Mouse (Mus musculus): ENCODE data around the gene Phpt1. TPM values are rescaled to one million over a fixed set of nuclear protein-coding genes. Genes with fewer than 3 reads are reported as not detected.

Gene Phpt1
- polyA plus RNA-seq, 1 experiment = 4.7 TPM

GRCm38 (mm10) chr2:25534178-25534865 is 40.7 kb downstream of the Phpt1 start:
- H3K36me3 ChIP-seq (replicated peaks; ENCODE audit: low read length) = peaks cover 93% of the 10 kb centered on the region
- no peaks in the 10 kb centered on the region for H3K9me3 ChIP-seq
- H3K4me1 ChIP-seq = peaks cover 10% of the 10 kb centered on the region
- no peaks in the 10 kb centered on the region for H3K27me3 ChIP-seq (replicated peaks)
- no peak overlapping the region for H3K4me3 ChIP-seq (replicated peaks)
- TF ChIP-seq FLI1 (IDR thresholded peaks at IDR 0.05; ENCODE audit: low read length) = no peak
- no peak for TF ChIP-seq GATA1 (IDR thresholded peaks at IDR 0.05; ENCODE audit: borderline replicate concordance, low read length)

GRCm38 (mm10) chr2:25533707-25534106 is 41.3 kb downstream of the Phpt1 start:
- H3K4me3 ChIP-seq (replicated peaks) = no peak overlapping the region
- H3K4me1 ChIP-seq = peaks cover 10% of the 10 kb centered on the region
- no peak for TF ChIP-seq FLI1 (IDR thresholded peaks at IDR 0.05; ENCODE audit: low read length)
- no peak for TF ChIP-seq GATA1 (IDR thresholded peaks at IDR 0.05; ENCODE audit: borderline replicate concordance, low read length)
- H3K36me3 ChIP-seq (replicated peaks; ENCODE audit: low read length) = peaks cover 93% of the 10 kb centered on the region
- no peaks in the 10 kb centered on the region for H3K27me3 ChIP-seq (replicated peaks)
- no peaks in the 10 kb centered on the region for H3K9me3 ChIP-seq

GRCm38 (mm10) chr2:25526510-25527302 is 48.3 kb downstream of the Phpt1 start:
- Histone ChIP-seq H3K4me1 (no peaks in the 10 kb centered on the region), H3K27me3 (replicated peaks) (no peaks in the 10 kb centered on the region), H3K9me3 (no peaks in the 10 kb centered on the region), H3K4me3 (replicated peaks) (no peak overlapping the region), H3K36me3 (replicated peaks; ENCODE audit: low read length) (peaks cover 97% of the 10 kb centered on the region)
- TF ChIP-seq FLI1 (IDR thresholded peaks at IDR 0.05; ENCODE audit: low read length) = no peak

Other genes with a start within 250 kb of the Phpt1 start
- gene Man1b1, start 242.9 kb downstream of the Phpt1 start, polyA plus RNA-seq (2012; ENCODE audit: insufficient read depth, low replicate concordance) = 4.4 and 13.9 TPM in 2 replicates
- gene Dpp7, start 218.9 kb downstream of the Phpt1 start, polyA plus RNA-seq (2012; ENCODE audit: insufficient read depth, low replicate concordance) = 4.3 and 4.4 TPM in 2 replicates
- 12.1 and 13.3 TPM in 2 replicates for gene Uap1l1, start 209.5 kb downstream of the Phpt1 start, polyA plus RNA-seq (2012; ENCODE audit: insufficient read depth, low replicate concordance)
- gene Sapcd2, start 202.9 kb downstream of the Phpt1 start, polyA plus RNA-seq (2012; ENCODE audit: insufficient read depth, low replicate concordance) = 26.7 and 29.9 TPM in 2 replicates
- gene Entpd2, start 179.3 kb downstream of the Phpt1 start, polyA plus RNA-seq (2012; ENCODE audit: insufficient read depth, low replicate concordance) = 1.3 TPM in 1 of 2 replicates, not detected in the other
- 3.7 and 3.9 TPM in 2 replicates for gene Npdc1, start 175.9 kb downstream of the Phpt1 start, polyA plus RNA-seq (2012; ENCODE audit: insufficient read depth, low replicate concordance)
- 4.3 TPM in 1 of 2 replicates, not detected in the other for gene Fut7, start 152.0 kb downstream of the Phpt1 start, polyA plus RNA-seq (2012; ENCODE audit: insufficient read depth, low replicate concordance)
- gene Abca2, start 146.5 kb downstream of the Phpt1 start, polyA plus RNA-seq (2012; ENCODE audit: insufficient read depth, low replicate concordance) = 13.1 and 24.3 TPM in 2 replicates
- not detected in 2 replicates for gene Clic3, start 118.4 kb downstream of the Phpt1 start, polyA plus RNA-seq (2012; ENCODE audit: insufficient read depth, low replicate concordance)
- 51.1 and 52.3 TPM in 2 replicates for gene Paxx, start 114.1 kb downstream of the Phpt1 start, polyA plus RNA-seq (2012; ENCODE audit: insufficient read depth, low replicate concordance)
- gene Ptgds, start 105.2 kb downstream of the Phpt1 start, polyA plus RNA-seq (2012; ENCODE audit: insufficient read depth, low replicate concordance) = not detected in 2 replicates
- gene Lcn12, start 81.3 kb downstream of the Phpt1 start, polyA plus RNA-seq (2012; ENCODE audit: insufficient read depth, low replicate concordance) = not detected in 2 replicates
- gene Fbxw5, start 74.5 kb downstream of the Phpt1 start, polyA plus RNA-seq (2012; ENCODE audit: insufficient read depth, low replicate concordance) = 46.2 and 91.1 TPM in 2 replicates
- gene C8g, start 73.5 kb downstream of the Phpt1 start, polyA plus RNA-seq (2012; ENCODE audit: insufficient read depth, low replicate concordance) = 0.43 TPM in 1 of 2 replicates, not detected in the other
- 0.78 and 7.0 TPM in 2 replicates for gene Traf2, start 28.3 kb downstream of the Phpt1 start, polyA plus RNA-seq (2012; ENCODE audit: insufficient read depth, low replicate concordance)
- 316 and 1,404 TPM in 2 replicates for gene Edf1, start 17.4 kb downstream of the Phpt1 start, polyA plus RNA-seq (2012; ENCODE audit: insufficient read depth, low replicate concordance)
- gene Mamdc4, start 379 bp downstream of the Phpt1 start, polyA plus RNA-seq (2012; ENCODE audit: insufficient read depth, low replicate concordance) = 0.75 TPM in 1 of 2 replicates, not detected in the other
- 0.44 and 0.85 TPM in 2 replicates for gene Ajm1, start 6.5 kb upstream of the Phpt1 start, polyA plus RNA-seq (2012; ENCODE audit: insufficient read depth, low replicate concordance)
- gene Rabl6, start 33.3 kb upstream of the Phpt1 start, polyA plus RNA-seq (2012; ENCODE audit: insufficient read depth, low replicate concordance) = 36.6 and 58.2 TPM in 2 replicates
- 0.15 TPM in 1 of 2 replicates, not detected in the other for gene Ccdc183, start 42.5 kb upstream of the Phpt1 start, polyA plus RNA-seq (2012; ENCODE audit: insufficient read depth, low replicate concordance)
- 0.94 TPM in 1 of 2 replicates, not detected in the other for gene Tmem141, start 46.8 kb upstream of the Phpt1 start, polyA plus RNA-seq (2012; ENCODE audit: insufficient read depth, low replicate concordance)
- 0.49 TPM in 1 of 2 replicates, not detected in the other for gene Fcna, start 52.8 kb upstream of the Phpt1 start, polyA plus RNA-seq (2012; ENCODE audit: insufficient read depth, low replicate concordance)
- gene Lcn8, start 77.9 kb upstream of the Phpt1 start, polyA plus RNA-seq (2012; ENCODE audit: insufficient read depth, low replicate concordance) = not detected in 2 replicates
- not detected in 2 replicates for gene Lcn5, start 82.7 kb upstream of the Phpt1 start, polyA plus RNA-seq (2012; ENCODE audit: insufficient read depth, low replicate concordance)
- gene Lcn6, start 101.6 kb upstream of the Phpt1 start, polyA plus RNA-seq (2012; ENCODE audit: insufficient read depth, low replicate concordance) = not detected in 2 replicates
- not detected in 2 replicates for gene Lcn10, start 107.5 kb upstream of the Phpt1 start, polyA plus RNA-seq (2012; ENCODE audit: insufficient read depth, low replicate concordance)
- not detected in 2 replicates for gene Obp2a, start 124.8 kb upstream of the Phpt1 start, polyA plus RNA-seq (2012; ENCODE audit: insufficient read depth, low replicate concordance)
- 55.7 and 68.2 TPM in 2 replicates for gene Bmyc, start 131.5 kb upstream of the Phpt1 start, polyA plus RNA-seq (2012; ENCODE audit: insufficient read depth, low replicate concordance)
- gene Obp2b, start 161.8 kb upstream of the Phpt1 start, polyA plus RNA-seq (2012; ENCODE audit: insufficient read depth, low replicate concordance) = not detected in 2 replicates
- gene Lcn3, start 190.3 kb upstream of the Phpt1 start, polyA plus RNA-seq (2012; ENCODE audit: insufficient read depth, low replicate concordance) = not detected in 2 replicates
- not detected in 2 replicates for gene Lcn11, start 201.8 kb upstream of the Phpt1 start, polyA plus RNA-seq (2012; ENCODE audit: insufficient read depth, low replicate concordance)
- gene Gm13539, start 207.0 kb upstream of the Phpt1 start, polyA plus RNA-seq (2012; ENCODE audit: insufficient read depth, low replicate concordance) = not detected in 2 replicates
- gene Glt6d1, start 240.6 kb upstream of the Phpt1 start, polyA plus RNA-seq (2012; ENCODE audit: insufficient read depth, low replicate concordance) = not detected in 2 replicates
- not detected in 2 replicates for gene Lcn9, start 247.9 kb upstream of the Phpt1 start, polyA plus RNA-seq (2012; ENCODE audit: insufficient read depth, low replicate concordance)